Mouse (Mus musculus): ENCODE data around the gene Asb2.
A peak's percentile ranks its signal among the peaks of the same experiment; 100 is the strongest.

Asb2 gene

DNA sequence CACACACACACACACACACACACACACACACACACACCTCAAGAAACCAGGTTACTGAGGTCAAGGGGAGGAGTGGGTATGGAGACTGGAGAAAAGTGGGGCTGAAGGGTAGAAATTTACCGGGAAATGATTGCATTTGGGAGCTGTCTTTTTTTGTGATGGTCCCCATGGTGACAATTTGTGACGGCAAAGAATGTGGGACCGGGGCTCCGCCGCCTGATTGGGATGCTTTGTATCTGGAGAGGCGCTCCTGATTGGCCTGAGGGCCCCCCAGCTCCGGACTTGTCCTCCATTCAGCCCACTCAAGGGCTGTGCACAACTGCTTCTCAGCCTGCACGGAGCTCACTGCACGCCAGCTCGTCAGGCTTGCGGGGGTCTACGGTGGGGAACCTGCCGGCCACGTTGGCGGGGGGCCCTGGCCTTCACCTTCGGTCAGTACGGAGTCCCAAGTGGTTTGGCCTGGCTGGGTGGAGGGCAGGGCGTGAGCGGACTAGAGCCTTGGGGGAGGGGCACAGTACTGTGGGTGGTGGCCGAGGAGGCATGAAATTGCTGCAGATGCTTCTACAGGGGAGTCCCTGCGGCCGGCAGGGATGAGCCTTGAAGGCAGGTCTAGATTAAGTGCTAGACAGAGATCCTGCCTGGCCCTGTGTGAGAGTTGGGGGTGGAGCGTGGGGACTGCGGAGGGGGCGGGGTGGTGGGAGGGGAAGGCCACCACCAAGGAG is 41.0 kb downstream of the Asb2 start:
- peak in 1 of 2 experiments; percentile 25 for DNase-seq

DNA sequence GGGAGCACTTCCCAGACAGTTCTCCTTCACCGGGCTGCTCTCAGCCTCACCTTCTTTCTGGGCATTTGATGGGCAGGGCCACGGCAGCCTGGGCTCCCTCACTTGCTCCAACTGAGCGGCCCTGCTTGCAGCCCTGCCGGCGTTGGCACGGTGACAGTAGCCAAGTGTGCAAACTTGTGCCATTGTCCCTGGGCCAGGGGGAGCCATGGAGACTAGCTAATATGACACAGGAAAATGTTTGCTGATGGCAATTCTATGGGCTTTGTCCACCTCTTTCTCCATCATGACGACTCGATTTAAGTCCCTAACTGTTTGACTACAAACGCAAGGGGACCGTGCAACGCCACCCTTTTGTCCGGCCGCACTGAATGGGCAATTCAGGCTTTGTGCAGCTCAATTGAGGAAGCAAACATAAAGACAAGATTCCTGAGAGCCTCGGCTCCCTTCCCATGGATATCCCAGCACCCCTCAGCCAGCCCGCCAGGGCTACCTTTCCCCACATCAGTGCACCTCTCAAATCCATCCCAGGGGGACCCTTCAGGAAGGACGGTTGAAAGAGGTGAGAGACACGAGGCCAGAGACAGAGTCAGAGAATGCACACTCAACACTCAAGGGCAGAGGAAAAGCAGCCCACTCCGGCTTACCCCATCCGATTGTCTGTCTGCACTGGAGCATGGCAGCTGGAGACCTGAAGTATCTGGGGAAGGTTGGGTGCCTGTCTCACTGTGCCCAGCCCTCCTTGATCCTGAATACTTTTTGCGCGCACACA is 41.7 kb downstream of the Asb2 start:
- DNase-seq = peak in 1 of 2 experiments; percentile 36

DNA sequence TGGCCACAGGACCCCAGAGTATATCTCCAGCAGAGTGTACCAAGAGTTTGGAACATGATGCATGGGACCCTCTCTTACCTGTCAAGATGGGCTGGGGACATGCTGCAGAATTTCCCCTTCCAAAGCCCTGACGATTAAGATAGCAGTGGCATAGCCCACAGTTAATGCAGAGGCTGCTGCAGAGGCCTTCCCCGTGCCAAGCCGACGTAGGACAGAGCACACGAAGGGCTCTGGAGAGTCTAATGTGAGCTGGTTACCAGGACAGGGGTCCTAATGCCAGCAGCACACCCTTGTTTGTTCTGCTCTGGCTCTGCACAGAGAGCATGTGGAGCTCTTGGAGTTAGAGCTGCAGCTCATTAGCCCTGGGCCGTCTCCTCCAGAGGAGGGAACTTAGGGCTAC is 42.5 kb downstream of the Asb2 start:
- no peak for DNase-seq

DNA sequence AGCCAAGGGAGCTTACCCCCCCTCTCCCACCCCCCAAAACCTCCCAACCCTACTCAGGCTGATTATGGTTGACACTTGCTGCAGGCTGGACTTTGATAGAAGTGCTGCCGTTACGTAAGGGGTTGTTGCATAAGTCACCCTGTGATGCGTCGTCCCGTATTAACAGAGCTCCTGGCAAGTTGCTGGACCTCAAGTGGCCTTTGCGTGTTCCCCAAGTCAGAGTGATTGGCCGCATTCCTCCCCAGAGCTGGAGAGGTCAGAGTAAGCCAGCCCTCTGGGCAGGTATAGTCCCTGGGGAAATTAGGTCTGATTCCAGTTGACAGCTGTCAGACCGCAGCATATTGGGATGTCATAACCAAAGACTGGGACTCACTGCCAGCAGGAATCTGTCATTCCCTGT is 43.9 kb downstream of the Asb2 start:
- peak; percentile 86 to 93 for DNase-seq

DNA sequence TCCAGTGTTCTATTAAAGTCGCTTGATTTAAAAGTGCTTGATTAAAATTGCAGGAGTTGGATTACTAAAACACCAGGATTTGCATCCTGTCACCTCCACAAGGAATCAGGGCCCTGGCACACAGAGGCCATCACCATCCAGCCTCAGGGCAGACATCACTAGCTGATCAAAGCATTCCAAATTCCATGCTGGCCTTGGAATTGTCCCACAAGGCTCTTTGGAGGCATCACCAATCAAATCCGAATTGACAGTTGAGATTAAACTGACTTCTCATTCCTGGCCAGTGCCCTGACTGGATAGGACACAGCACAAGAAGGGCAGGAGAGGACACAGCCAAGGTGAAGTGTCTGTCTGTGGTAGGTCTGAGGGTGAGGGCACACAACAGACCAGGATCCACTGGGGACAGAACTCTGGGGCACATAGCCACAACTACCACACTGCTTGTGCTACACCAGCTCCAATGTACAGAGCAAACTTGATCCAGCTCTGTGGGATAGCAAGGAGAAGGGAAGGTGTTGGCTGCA is 45.0 kb downstream of the Asb2 start, which contains the start of gene Fam181a:
TSS of gene Fam181a (plus strand) at position 232 of the 524 bp plus-strand sequence.
- no peak for DNase-seq

DNA sequence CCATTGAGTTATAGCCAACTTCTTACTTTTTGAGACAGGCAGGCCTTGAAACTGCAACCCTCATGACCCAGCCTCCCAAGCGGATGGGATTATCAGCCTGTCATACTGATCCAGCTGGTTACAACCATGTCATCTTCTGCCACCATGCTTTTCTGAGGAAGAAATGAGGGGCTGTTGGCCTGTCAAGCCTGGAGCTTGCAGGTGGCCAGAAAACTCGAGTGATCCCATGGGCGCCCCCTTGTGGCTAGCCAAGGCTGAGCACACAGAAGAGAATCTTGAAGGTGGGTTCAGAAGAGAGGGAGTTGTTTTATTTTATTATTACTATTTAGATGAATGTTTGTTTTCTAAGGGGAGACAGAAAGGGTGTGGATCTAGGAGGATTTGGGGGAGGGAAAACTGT is 49.1 kb downstream of the Asb2 start:
- DNase-seq = peak in 1 of 2 experiments; percentile 80

DNA sequence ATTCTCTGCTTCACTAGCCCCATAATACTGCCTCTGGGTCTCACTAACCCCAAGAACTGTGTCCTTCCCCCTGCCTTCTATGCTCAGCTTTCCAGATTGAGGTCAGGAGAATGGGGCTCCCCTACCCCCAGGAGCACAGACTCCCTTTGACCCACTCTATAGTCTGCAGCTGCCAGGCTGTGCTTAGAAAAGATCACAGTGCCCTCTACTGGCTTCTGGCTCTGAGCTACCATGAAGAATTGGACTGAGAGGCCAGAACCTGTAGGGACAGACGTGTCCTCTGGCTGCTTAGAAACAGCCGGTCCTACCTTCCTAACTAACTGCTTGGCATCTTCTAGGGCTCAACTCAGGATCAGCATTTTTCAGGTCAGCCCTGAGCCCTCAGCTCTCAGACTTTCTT is 49.6 kb downstream of the Asb2 start:
- DNase-seq = peak; percentile 59 to 71

DNA sequence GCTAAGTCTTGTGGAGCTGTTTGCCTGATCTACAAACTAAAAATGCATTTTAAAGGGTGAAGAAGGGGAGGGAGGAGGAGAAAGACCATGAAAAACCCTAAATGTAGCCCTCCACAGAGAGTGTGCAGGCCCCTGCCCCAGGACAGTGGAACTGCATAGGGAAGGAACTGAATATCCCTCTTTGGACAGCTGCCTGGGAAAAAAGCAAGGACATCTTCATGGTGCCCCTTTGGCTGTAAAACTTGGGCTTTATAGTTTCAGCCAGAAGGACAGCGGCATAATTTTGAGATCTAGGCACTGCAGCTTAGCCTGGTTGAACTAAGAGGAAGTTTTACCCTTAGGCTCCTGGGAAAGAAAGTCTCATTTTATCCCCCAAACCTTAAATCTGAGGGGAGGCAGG is 52.8 kb downstream of the Asb2 start:
- DNase-seq = no peak

DNA sequence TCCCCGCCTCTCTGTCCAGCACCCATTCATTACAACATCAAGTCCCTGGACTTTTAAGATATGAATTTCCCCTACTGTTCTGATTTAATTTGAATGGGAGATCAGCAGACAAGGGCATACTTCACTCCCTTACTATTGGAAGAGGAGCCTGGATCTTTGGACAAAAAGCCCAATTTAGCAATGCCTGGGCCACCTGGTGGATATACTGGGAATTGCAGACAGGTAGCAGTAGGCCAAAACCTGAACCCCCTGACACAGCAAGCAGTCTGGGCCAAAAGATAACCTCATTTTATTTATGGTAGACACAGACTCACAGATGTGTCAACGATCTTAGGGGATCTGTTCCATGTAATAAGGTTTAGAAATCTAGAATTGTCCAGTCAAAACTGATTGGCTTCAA is 54.2 kb downstream of the Asb2 start:
- peak; percentile 62 to 88 for DNase-seq

DNA sequence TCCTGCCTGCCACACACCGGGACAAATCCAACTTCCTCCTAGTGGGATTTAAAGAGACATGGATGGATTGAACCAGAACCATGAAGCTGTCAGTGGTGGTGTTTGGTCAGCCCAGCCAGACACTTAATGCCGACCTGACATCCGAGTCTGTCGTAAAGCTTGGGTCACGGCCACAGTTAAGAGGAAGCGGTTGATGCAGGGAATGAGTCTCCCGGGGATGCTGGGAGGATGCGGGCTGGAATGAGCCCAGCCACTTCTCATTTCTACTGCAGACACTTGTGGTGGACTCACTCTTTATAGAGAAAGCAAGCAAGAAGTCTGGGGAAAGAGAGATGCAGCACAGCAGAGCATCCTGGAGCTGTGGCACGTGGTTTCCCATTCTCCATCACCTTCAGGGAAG is 55.3 kb downstream of the Asb2 start:
- peak in 1 of 2 experiments; percentile 37 for DNase-seq

DNA sequence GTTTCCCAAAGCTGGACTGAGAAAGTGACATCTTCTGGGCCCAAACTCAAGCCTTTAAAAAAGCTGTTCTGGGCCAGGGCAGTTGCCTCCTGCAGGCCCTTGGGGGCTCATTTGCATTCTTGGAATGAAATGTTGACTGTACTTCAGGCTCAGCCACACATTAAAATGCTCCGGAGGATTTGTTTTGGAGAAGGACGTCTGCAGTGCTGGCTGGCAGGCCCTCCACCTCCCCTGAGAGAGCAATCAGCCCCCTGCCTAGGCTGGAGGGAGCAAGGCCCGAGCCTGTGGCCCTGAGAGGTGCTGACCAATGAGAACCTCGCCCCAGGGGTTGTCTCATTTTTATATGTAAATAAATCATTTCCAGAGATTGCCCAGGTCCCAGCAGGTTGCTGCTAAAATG is 59.5 kb downstream of the Asb2 start:
- no peak for DNase-seq

DNA sequence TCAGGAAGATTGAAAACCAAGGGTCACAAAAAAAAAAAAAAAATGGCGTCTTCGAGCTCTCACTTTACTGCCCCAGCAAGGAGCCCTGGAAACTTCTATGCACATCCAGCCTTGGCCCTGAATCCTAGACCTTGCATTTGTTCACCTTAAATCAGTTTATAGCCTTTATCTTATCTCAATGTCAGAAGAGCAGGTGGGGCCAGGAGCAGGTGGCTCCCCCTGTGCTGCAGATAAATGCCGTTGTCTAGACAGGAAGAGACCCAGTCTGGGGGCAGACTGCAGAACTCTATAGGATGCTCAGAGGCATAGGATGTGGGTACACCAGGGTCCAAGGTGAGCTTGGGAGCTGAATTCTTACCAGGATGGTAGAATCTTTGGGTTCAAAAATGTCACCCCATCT is 63.4 kb downstream of the Asb2 start:
- DNase-seq = no peak

DNA sequence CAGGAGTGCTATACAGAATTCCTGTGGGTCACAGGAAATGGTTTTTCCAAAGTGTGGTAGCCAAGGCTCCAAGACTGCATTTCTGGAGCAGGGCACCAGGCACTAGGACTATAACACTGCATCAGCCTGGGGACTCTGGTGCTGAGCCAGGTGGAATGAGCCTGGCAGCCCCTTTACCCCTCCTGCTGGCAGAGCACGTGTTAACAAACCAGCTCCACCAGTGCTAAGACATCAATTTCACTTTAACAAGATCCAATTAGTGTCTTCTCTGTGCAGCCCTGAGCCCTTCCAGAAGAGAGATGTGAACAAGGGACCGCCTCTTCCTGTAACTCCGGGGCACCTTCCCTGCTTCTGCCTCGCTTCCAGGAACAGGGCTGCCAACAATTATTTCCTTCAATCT is 68.5 kb downstream of the Asb2 start:
- no peak for DNase-seq

DNA sequence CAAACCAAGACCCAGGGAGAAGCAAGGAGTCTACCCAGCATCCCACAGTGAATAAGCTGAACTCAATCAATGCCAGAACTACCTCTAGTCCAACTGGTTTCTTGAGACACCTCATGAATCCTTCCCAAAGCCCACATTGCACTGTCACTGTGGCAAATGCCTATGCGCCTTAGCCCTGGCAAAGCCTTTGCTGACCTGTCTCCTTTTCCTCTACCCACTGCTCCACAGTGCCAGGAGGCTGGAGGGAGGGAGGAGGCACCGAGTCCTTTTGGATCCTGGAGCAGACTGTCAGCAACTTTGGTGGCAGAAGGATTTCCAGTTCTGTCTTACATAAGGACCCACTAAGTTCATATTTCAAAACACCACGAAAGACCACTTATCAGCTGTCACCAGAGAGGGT is 72.4 kb downstream of the Asb2 start:
- peak; percentile 65 to 77 for DNase-seq

DNA sequence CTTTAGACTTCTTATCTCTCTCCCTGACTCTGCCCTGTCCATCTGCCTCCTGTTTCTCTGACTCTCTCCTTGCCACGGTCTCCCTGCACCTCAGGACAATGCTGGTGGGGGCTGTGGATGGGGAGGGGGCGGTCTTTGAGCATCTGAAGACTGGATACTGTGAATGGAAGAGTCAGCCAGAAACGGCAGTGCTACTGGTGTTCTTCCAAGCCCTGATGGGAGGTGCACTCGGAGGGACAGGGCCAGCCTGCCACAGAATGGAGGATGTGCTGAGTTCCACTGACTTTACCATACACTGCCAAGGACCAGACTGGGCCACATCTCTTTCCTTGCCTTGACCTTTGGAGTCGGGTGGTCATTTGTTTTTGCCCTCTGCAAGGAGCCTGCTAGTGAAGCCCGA is 72.9 kb downstream of the Asb2 start:
- DNase-seq = no peak

DNA sequence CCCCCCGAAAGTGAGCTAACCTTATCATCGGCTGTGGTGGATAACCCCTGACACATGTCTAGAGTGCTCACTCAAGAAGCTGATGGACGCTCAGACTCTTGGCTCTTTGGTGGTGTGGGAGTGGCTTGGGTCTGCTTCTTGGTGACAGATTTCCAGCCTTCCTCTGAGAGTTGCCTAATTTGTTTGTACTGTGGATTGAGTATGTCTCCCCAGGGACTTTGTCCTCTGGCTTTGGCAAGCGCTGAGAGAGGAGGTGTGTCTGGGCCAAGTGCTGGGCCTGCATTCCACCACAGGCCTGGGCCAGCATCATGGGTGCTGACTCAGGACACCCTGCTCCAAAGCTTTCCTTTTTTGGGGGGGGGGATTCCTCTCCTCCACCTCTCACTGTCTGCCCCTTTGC is 73.9 kb downstream of the Asb2 start:
- DNase-seq = peak; percentile 82 to 92

DNA sequence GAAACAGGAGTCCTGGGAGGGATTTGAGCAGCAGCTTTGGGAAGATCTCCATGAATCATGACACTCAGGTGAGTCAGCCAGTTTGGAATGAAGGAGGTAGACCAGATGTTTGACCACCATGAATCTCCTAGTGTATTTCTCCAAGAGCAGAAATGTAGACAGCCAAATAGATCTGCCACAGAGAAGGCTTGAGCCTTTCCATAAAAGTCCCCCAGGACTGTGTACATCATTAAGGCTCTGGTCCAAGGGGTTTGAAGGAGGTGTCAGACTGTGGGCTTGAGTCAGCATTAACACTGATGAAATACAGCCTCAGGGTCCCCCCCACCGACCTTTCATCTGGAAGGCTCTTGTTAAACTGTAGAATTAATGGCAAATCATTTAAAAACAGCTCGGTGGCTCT is 74.3 kb downstream of the Asb2 start:
- no peak for DNase-seq

DNA sequence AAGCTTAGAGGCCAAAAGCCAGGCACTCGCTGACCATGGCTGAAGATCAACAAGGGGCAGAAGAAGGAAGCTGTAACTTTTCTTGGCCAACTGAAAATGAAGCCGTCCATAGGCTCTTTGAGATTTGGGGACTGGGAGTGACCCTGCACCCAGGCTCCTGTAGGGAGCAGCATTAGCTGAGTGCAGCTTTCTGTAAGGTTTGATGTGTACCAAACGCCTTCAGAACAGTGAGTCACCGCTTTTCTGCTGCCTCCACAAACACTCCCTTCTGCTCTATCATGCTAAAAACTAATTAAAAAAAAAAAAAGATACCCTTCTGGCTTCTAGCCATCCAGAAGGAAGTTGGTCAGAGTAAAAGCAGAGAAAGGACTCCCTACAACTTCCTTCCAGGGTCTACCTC is 79.4 kb downstream of the Asb2 start:
- DNase-seq = no peak

DNA sequence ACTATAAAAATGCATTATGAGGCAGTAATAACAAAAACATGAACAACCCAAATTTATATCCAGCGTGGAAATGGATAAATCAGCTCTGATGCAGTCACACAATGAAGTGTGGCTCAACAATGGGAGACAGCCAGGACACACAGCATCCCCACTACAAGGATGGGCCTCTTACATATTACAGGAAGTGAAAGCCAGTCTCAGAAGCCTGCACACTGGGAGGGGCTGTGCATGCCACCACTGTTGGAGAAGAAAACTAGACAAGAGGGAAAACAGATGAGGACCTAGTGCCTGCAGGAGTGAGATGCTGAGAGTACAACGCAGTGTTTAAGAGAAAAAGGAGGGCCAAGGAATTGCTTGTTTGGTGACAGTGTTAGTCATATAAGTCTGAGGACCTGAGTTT is 82.1 kb downstream of the Asb2 start:
- no peak for DNase-seq

DNA sequence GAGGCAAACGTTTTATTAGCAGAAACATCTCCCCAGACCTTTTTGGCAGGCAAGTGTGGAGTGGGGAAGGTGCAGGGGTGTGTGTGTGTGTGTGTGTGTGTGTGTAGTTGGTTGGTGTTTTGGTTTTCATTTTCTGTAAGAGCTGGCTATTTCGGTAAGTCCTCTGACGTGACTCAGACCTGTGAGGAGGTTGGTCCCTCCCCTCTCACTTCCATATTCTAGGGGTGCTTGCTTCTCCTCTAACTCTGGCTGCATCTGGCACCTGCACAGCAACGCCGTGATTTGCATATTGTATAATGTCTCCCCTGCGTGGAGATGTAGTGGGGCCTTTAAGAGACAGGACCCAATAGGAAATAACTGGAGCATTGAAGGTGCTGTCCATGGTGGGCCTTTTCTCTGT is 82.8 kb downstream of the Asb2 start:
- no peak for DNase-seq

DNA sequence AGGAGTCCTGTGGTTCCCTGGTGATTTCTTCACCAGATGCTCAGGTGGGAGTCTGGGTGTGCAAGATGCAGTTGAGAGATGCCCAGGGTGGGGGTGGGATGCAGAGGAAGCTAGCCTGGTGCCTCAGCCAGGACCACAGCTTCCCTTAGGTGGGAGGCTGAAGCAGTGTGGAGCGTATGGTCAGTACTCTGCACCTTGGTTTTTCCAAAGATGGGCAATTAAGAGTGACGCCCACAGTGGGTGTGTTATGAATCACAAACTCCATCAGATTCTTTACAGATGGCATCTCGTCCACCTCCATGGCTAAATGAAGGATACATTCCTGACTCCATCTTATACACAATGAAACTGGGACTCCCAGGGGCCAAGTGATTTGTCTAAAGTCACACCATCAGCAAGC is 83.6 kb downstream of the Asb2 start:
- no peak for DNase-seq

Measured in kidney, postnatal 36 days (tissue).